8 mouse cellular contexts compared by ENCODE assay signal in the genomic region with DNA sequence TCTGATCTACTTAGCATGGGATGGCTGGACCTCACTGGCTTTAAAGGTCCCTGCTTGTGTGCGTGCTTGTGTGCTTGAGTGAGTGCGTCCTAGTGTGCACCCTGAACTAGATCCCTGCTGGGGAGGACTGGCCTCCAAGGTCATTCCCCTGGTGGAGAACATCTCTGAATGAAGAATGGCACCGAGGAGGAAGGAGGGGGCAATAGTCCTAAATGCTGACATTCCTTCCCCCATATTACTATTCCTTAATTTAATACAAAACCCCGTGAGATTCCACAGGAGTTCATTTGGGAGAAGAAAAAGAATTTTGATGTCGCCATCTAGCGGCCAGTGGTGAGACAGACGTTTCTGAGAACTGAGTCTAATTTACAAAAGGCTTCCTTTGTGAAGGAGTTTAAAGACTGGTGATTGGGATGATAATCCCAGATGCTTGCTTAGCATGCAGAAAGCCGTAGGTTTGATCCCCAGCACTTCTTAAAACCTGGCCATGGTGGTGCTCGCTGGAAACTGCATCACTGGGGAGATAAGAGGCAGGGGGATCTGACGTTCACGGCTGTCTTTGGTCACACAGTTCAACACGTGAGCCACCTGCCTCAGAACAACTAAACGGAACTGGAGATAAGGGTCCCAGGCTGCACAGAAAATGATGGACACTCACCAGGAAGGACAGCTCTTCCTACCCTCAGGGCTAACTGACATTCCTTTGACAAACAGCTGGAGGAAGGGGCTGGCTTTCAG. TPM values are rescaled to one million over a fixed set of nuclear protein-coding genes. Genes with fewer than 3 reads are reported as not detected.
DNase-seq lines count a peak whose midpoint lies in the region; ATAC-seq and TF ChIP-seq lines count a peak whose summit lies in the region.
"Not testable (repeated sequence)": the region's sequence is repeated elsewhere in the genome, so short reads cannot be mapped to it uniquely, and the experiment has no call there.

No protein-coding gene starts in this region.

- ATAC-seq in forebrain, embryonic 11.5 days (replicated peaks; ENCODE audit: low FRiP score) = peak; percentile 96
- peak; percentile 80; the same call in 1 of the 2 replicates for ATAC-seq in heart, embryonic 14.5 days (ENCODE audit: insufficient number of reproducible peaks, insufficient read depth, low FRiP score, low read depth)
- peak; percentile 80 for ATAC-seq in kidney, postnatal 0 days (replicated peaks; ENCODE audit: low FRiP score, low read depth)
- peak; percentile 90 for ATAC-seq in midbrain, postnatal 0 days (ENCODE audit: low FRiP score)
- peak; percentile 89 for ATAC-seq in stomach, embryonic 14.5 days (ENCODE audit: insufficient number of reproducible peaks, insufficient read depth, low FRiP score, low read depth)

- H3K27ac ChIP-seq in forebrain, embryonic 11.5 days (ENCODE audit: low read depth, low read length); heart, embryonic 14.5 days (replicated peaks in 1 of 2; ENCODE audit: control insufficient read depth in 1 of 2, insufficient read depth in 1 of 2, low read depth in 2 of 2, low read length in 2 of 2); kidney, postnatal 0 days; midbrain, postnatal 0 days (ENCODE audit: low read depth, low read length); stomach, embryonic 14.5 days (ENCODE audit: low read length): not testable (repeated sequence)

- not testable (repeated sequence) for H3K4me2 ChIP-seq in forebrain, embryonic 11.5 days (ENCODE audit: low read depth, low read length, severe bottlenecking); heart, embryonic 14.5 days (ENCODE audit: low read length); kidney, postnatal 0 days (ENCODE audit: low read length); midbrain, postnatal 0 days (ENCODE audit: low read depth, low read length, poor library complexity, severe bottlenecking); stomach, embryonic 14.5 days (replicated peaks; ENCODE audit: low read depth, low read length)

- peak; percentile 68 for TF ChIP-seq CTCF in kidney, postnatal 0 days (IDR thresholded peaks at IDR 0.05; ENCODE audit: low read depth)
- peak; percentile 62 for TF ChIP-seq CTCF in midbrain, postnatal 0 days (IDR thresholded peaks at IDR 0.05)

- not testable (repeated sequence) for H3K9ac ChIP-seq in forebrain, embryonic 11.5 days (ENCODE audit: low read length); heart, embryonic 14.5 days (ENCODE audit: low read length); kidney, postnatal 0 days (ENCODE audit: low read depth, low read length); midbrain, postnatal 0 days (replicated peaks; ENCODE audit: low read length, poor library complexity, severe bottlenecking); stomach, embryonic 14.5 days (replicated peaks; ENCODE audit: low read depth, low read length)

- DNase-seq in B cell, adult 2 months = peak; percentile 68 to 69
- DNase-seq in c-Kit-positive CD71-positive TER-119-negative erythroid progenitor cells, embryonic 14.5 days (ENCODE audit: low read depth) = peak; percentile 80
- DNase-seq in forebrain, embryonic 11.5 days (ENCODE audit: low spot score) = peak; percentile 83
- peak; percentile 94 for DNase-seq in kidney, postnatal 0 days (ENCODE audit: low spot score)
- DNase-seq in liver = peak; percentile 64
- peak; percentile 94 for DNase-seq in midbrain, postnatal 0 days (ENCODE audit: low spot score)

- H3K9me3 ChIP-seq in forebrain, embryonic 11.5 days (ENCODE audit: control insufficient read depth, low read length); heart, embryonic 14.5 days (ENCODE audit: control insufficient read depth, low read length); kidney, postnatal 0 days (replicated peaks; ENCODE audit: low read length); midbrain, postnatal 0 days (ENCODE audit: low read length); stomach, embryonic 14.5 days (ENCODE audit: control insufficient read depth, low read depth, low read length): not testable (repeated sequence)

- not testable (repeated sequence) for H3K4me1 ChIP-seq in forebrain, embryonic 11.5 days (replicated peaks; ENCODE audit: control insufficient read depth, insufficient read depth, low read length); heart, embryonic 14.5 days (ENCODE audit: control insufficient read depth in 2 of 2, insufficient read depth in 2 of 2, low read length in 2 of 2); kidney, postnatal 0 days (replicated peaks; ENCODE audit: insufficient read depth, low read length); midbrain, postnatal 0 days (ENCODE audit: insufficient read depth, low read length); stomach, embryonic 14.5 days (ENCODE audit: control insufficient read depth, insufficient read depth, low read length)

- 45% methylated on average over 13 of the region's 13 CpGs for WGBS in forebrain, embryonic 11.5 days
- 27% methylated on average over 13 of the region's 13 CpGs for WGBS in heart, embryonic 14.5 days
- WGBS in kidney, postnatal 0 days = 44% methylated on average over 13 of the region's 13 CpGs
- 43% methylated on average over 13 of the region's 13 CpGs for WGBS in midbrain, postnatal 0 days
- 36% methylated on average over 13 of the region's 13 CpGs for WGBS in stomach, embryonic 14.5 days

- not testable (repeated sequence) for H3K4me3 ChIP-seq in forebrain, embryonic 11.5 days (ENCODE audit: low read depth, low read length); heart, embryonic 14.5 days (ENCODE audit: control insufficient read depth in 1 of 2, insufficient read depth in 1 of 2, low read depth in 1 of 2, low read length in 2 of 2); kidney, postnatal 0 days (replicated peaks; ENCODE audit: low read depth, low read length); midbrain, postnatal 0 days (ENCODE audit: low read depth, low read length); stomach, embryonic 14.5 days (ENCODE audit: low read depth, low read length)

- H3K27me3 ChIP-seq in forebrain, embryonic 11.5 days (ENCODE audit: control insufficient read depth, insufficient read depth, low read length); heart, embryonic 14.5 days (ENCODE audit: control insufficient read depth, insufficient read depth, low read length); kidney, postnatal 0 days (ENCODE audit: insufficient read depth, low read length); midbrain, postnatal 0 days (ENCODE audit: insufficient read depth, low read length); stomach, embryonic 14.5 days (ENCODE audit: control insufficient read depth, insufficient read depth, low read length): not testable (repeated sequence)

- not testable (repeated sequence) for H3K36me3 ChIP-seq in forebrain, embryonic 11.5 days (ENCODE audit: control insufficient read depth, insufficient read depth, low read length); heart, embryonic 14.5 days (ENCODE audit: control insufficient read depth, insufficient read depth, low read length); kidney, postnatal 0 days (ENCODE audit: insufficient read depth, low read length); midbrain, postnatal 0 days (ENCODE audit: insufficient read depth, low read length); stomach, embryonic 14.5 days (ENCODE audit: control insufficient read depth, insufficient read depth, low read length)

RNA-seq across cellular contexts. Expression of gene 4930467E23Rik, which starts 26.2 kb away (rescaled TPM):
- not detected in 2 replicates for polyA plus RNA-seq in forebrain, embryonic 11.5 days (2014; fragmentation: Nextera tagmentation; extraction: Ambion mirVana)
- not detected in 2 replicates for polyA plus RNA-seq in heart, embryonic 14.5 days (2014; fragmentation: Nextera tagmentation; extraction: Ambion mirVana)
- polyA plus RNA-seq in kidney, postnatal 0 days (2015; fragmentation: Nextera tagmentation; extraction: Ambion mirVana) = not detected in 2 replicates
- not detected in 2 replicates for total RNA-seq in midbrain, postnatal 0 days (2014; rRNA removed)
- not detected in 2 replicates for polyA plus RNA-seq in midbrain, postnatal 0 days (2015; fragmentation: Nextera tagmentation; extraction: Ambion mirVana)
- not detected in 2 replicates for polyA plus RNA-seq in stomach, embryonic 14.5 days (2014; fragmentation: Nextera tagmentation; extraction: Ambion mirVana)
